Mouse (Mus musculus): ENCODE data around the gene Ccdc9b. TPM values are rescaled to one million over a fixed set of nuclear protein-coding genes. Genes with fewer than 3 reads are reported as not detected.

Ccdc9b gene
- polyA plus RNA-seq, 1 experiment from 2014 or later: 1.4 TPM

DNA sequence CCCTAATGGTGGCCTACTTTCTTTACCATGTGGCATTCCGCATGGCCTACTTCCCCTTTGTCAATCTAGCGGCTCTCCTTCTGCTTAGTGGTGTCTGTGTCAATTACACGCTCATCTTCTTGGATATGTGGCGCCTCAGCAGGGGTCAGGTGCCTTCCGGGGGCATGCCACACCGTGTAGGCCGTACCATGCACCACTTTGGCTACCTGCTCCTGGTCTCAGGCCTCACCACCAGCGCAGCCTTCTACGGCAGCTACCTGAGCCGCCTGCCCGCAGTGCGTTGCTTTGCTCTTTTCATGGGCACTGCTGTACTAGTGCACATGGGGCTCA, 27.7 kb upstream of the Ccdc9b start:
- Histone ChIP-seq H3K27ac (replicated peaks) (no peak overlapping the region), H3K4me1 (replicated peaks) (peaks cover 12% of the 10 kb centered on the region), H3K4me2 (peak overlapping the region; percentile 42), H3K9me3 (no peaks in the 10 kb centered on the region), H3K4me3 (no peak overlapping the region), H3K36me3 (peaks cover 79% of the 10 kb centered on the region), H3K27me3 (peaks cover 38% of the 10 kb centered on the region), H3K9ac (no peak overlapping the region)
- WGBS: 51% methylated on average over 12 of the region's 12 CpGs
- ATAC-seq (ENCODE audit: low read depth): peak; percentile 51; the same call in 1 of the 2 replicates

DNA sequence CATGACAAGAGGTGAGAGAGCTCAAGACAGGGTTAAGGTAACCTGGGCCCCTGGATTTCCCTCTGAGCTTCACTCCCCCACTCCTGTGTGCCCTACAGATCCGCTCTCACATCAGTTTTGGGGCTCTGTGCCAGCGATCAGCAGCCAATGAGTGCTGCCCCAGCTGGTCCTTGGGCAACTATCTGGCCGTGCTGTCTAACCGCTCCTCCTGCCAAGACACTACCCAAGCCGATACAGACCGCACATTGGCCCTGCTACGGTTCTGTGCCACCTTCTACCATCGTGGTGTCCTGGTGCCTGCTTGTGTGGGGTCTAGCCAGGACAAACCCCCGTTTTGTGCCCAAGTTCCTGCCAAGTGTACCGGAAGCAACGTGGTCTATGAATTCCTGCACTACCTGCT, 27.0 kb upstream of the Ccdc9b start:
- Histone ChIP-seq H3K9ac (no peak overlapping the region), H3K27me3 (peaks cover 40% of the 10 kb centered on the region), H3K9me3 (no peaks in the 10 kb centered on the region), H3K27ac (replicated peaks) (no peak overlapping the region), H3K36me3 (peaks cover 85% of the 10 kb centered on the region), H3K4me3 (no peak overlapping the region), H3K4me1 (replicated peaks) (peaks cover 12% of the 10 kb centered on the region), H3K4me2 (no peak overlapping the region)
- no peak for ATAC-seq (ENCODE audit: low read depth)
- WGBS: 82% methylated on average over 11 of the region's 11 CpGs

DNA sequence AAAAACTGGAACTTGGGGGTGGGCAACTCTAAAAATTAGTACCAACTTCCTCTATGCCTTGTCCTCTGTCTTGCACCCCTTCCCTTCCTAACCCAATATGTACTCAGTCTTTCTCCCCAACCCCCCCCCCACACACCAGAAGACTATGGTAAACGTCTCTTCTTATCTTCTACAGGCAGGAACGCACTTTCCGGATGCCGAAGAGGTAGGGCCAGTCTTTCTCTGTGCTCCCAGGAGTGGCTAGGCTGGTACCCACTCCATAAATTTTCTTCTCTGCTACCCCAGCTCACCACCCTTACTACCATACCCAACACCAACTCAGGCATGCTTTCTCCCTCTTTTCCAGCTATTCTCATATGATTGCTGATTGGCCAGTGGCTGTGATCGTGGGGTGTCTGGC, 24.1 kb upstream of the Ccdc9b start:
- no peak overlapping the region for H3K4me2 ChIP-seq
- H3K27me3 ChIP-seq: peaks cover 40% of the 10 kb centered on the region
- H3K36me3 ChIP-seq: peaks cover 58% of the 10 kb centered on the region
- 84% methylated on average over 5 of the region's 5 CpGs for WGBS
- peaks cover 12% of the 10 kb centered on the region for H3K4me1 ChIP-seq (replicated peaks)
- no peak for ATAC-seq (ENCODE audit: low read depth)
- no peak overlapping the region for H3K9ac ChIP-seq
- no peaks in the 10 kb centered on the region for H3K9me3 ChIP-seq
- no peak overlapping the region for H3K27ac ChIP-seq (replicated peaks)
- H3K4me3 ChIP-seq: no peak overlapping the region

DNA sequence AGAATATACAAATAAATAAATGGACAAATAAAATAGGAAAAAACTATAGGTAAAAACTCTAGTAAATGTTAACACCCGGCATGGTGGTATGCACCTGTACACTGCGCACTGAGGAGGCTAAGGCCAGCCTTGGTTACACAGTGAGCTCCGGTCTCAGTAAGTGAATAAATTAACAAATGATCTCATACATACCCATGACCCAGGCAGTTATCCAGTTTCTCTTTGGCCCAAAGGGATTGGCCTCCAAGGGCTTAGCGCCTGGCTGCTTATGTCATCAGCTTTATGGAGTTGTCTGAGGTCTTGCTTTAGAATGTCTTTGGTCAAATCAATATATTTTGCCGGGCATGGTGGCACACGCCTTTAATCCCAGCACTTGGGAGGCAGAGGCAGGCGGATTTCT, 21.2 kb upstream of the Ccdc9b start:
- no peaks in the 10 kb centered on the region for H3K9me3 ChIP-seq
- H3K4me3 ChIP-seq: no peak overlapping the region
- H3K27me3 ChIP-seq: peaks cover 22% of the 10 kb centered on the region
- ATAC-seq (ENCODE audit: low read depth): no peak
- H3K4me2 ChIP-seq: no peak overlapping the region
- H3K27ac ChIP-seq (replicated peaks): no peak overlapping the region
- no peak overlapping the region for H3K9ac ChIP-seq
- peaks cover 21% of the 10 kb centered on the region for H3K4me1 ChIP-seq (replicated peaks)
- 91% methylated on average over 7 of the region's 7 CpGs for WGBS
- peaks cover 35% of the 10 kb centered on the region for H3K36me3 ChIP-seq

DNA sequence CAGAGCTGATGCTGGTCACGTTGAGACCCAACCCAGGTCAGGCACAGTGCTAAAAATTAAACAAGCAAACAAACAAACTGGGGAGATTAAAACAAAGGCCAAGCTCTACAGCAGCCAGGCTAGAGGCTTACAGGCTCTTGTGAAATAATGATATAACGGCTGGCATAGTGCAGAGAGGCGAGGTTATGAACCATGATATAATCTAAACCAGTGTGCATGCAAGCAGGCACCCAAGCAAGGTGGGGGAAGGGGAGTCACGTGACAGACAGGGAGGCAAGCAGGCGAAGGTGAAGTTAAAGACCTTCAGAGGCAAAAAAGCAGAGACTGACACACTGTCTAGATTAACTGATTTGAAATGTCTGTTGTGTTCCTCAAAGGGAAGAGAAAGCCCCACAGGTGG, 20.6 kb upstream of the Ccdc9b start:
- no peak for ATAC-seq (ENCODE audit: low read depth)
- 61% methylated on average over 5 of the region's 5 CpGs for WGBS

DNA sequence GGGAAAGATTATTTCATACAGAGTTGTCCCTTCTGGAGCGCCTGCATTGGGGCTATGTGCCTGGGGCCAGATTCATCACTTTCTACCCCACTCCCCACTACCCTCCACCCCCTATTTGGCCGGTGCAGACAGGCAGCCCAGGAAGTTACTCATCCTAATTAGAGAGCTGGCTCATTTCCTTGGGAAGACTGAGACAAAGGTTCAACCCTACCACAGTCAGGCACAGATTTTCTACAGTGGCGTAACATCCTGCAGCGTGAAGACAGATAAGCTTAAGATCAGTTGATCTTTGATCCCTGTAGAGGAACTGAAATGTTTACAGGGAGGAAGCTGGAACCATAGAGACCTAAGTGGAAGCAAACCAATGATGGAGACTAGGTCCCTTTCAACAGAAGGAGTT, 19.8 kb upstream of the Ccdc9b start:
- Histone ChIP-seq H3K36me3 (peaks cover 23% of the 10 kb centered on the region), H3K4me3 (no peak overlapping the region), H3K9me3 (no peaks in the 10 kb centered on the region), H3K27ac (replicated peaks) (no peak overlapping the region), H3K4me1 (replicated peaks) (peaks cover 21% of the 10 kb centered on the region), H3K27me3 (peaks cover 10% of the 10 kb centered on the region), H3K9ac (no peak overlapping the region), H3K4me2 (no peak overlapping the region)
- ATAC-seq (ENCODE audit: low read depth): no peak
- 75% methylated on average over 4 of the region's 4 CpGs for WGBS

More for the DNA sequence above, 20.6 kb upstream of the Ccdc9b start:
- Histone ChIP-seq H3K4me2 (no peak overlapping the region), H3K4me3 (no peak overlapping the region), H3K9ac (no peak overlapping the region), H3K4me1 (replicated peaks) (peaks cover 21% of the 10 kb centered on the region), H3K36me3 (peaks cover 31% of the 10 kb centered on the region), H3K27ac (replicated peaks) (no peak overlapping the region), H3K9me3 (no peaks in the 10 kb centered on the region), H3K27me3 (peaks cover 18% of the 10 kb centered on the region)

DNA sequence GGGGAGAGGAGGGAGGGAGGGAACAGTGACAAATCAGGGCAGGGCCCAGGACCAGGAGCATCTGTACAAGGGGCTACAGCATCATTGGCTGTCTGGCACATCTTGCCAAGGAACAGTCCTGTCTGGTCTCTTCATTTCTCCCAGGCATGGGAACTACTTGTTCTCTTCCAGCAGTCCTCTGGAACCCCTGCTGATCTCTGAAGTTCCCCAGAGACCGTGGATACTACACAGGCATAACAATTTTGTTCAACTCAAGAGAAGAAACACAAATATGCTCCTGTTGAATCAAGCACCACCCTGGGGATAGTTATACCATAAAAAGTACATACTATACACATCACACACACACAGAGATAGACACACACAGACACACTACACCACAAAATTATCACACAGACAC, 18.7 kb upstream of the Ccdc9b start:
- Histone ChIP-seq H3K9ac (peak overlapping the region; percentile 76), H3K27ac (replicated peaks) (no peak overlapping the region), H3K36me3 (peaks cover 11% of the 10 kb centered on the region), H3K4me3 (peak overlapping the region; percentile 47; the same call in 1 of the 2 replicates), H3K4me1 (replicated peaks) (peaks cover 21% of the 10 kb centered on the region), H3K9me3 (no peaks in the 10 kb centered on the region), H3K4me2 (peak overlapping the region; percentile 61), H3K27me3 (peaks cover 5% of the 10 kb centered on the region)
- WGBS: 44% methylated on average over 1 of the region's 1 CpGs
- no peak for ATAC-seq (ENCODE audit: low read depth)

DNA sequence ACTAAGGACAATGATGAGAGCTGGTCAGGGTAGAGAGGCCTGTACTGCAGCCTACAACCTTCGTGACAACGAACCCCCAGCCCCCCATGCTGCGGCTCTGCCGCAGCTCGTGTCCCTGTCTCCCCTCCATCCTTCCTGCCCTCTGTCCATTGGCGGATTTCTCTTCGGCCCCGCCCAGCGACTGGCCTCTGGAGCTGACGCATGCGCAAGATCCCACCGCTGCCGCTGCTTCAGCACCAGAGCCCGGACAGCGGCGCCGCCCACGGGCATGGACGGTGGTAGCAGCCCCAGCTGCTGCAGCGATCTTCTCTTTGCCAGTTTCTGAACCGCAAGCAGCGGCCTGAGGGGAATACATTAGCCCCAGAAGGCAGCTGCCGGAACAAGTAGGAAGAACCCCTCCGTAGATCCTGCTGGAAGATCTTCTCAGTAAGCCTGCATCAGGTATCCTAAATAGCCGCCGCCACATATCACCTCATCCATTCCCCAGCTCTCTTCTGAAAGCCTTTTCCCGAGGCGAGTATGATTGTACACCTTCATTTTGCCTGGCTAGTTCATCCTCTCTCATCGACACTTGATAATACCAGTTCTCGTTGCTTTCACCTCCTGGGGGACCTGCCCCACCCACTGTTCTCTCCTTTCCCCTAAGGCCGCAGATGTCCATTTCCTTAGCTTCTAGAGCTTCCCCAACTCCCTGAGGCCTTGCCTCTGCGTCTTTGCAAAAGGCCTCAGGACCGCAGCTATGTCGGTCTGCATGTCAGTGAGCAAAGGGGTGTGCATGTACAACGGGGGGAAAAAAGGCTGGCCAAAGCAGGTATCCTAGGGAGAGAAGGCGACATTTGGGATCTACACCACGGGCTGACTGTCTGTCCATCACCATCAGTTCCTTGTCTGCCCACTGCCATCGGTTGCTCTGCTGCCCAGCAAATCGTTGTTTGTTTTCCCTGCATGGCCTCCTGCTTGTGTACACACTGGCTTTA, 17.3 kb upstream of the Ccdc9b start, which contains the start of gene Disp2:
Gene Disp2, plus strand, starts transcription at position 216 of the 977 bp plus-strand sequence.
- Histone ChIP-seq H3K9me3 (no peaks in the 10 kb centered on the region), H3K27ac (replicated peaks) (peak within 1 kb of the TSS; percentile 89), H3K9ac (peak within 1 kb of the TSS; percentile 76), H3K36me3 (peaks cover 2% of the 10 kb centered on the region; the same call in 1 of the 2 replicates), H3K27me3 (no peaks in the 10 kb centered on the region), H3K4me3 (peak within 1 kb of the TSS; percentile 47), H3K4me2 (peak within 1 kb of the TSS; percentile 61), H3K4me1 (replicated peaks) (peaks cover 21% of the 10 kb centered on the region)
- 10% methylated on average over 39 of the region's 39 CpGs for WGBS
- ATAC-seq (ENCODE audit: low read depth): peak; percentile 94

DNA sequence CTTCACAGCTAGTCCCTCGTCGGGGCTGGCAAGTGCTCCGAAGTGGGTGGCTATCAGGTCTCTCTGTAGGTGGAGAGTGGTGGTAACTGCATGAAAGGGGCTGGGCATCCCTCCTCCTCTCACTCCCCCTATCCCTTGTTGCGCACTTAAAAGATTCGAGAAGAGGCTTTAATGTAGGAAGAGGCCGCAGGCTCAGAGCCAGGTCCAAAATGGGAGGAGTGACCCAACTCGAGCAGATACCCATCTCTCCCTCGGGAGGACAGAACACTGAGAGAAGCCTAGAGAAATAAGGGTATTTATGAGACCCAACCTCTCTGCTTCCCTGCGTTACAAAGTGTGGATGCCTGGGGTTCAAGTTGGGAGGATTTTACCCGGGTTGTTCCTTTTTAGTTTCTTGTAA, 16.6 kb upstream of the Ccdc9b start:
- no peaks in the 10 kb centered on the region for H3K36me3 ChIP-seq
- H3K4me1 ChIP-seq (replicated peaks): peaks cover 21% of the 10 kb centered on the region
- H3K9me3 ChIP-seq: no peaks in the 10 kb centered on the region
- peak overlapping the region; percentile 61 for H3K4me2 ChIP-seq
- ATAC-seq (ENCODE audit: low read depth): peak; percentile 56
- no peaks in the 10 kb centered on the region for H3K27me3 ChIP-seq
- H3K4me3 ChIP-seq: peak overlapping the region; percentile 47
- H3K27ac ChIP-seq (replicated peaks): peak overlapping the region; percentile 72
- WGBS: 6% methylated on average over 10 of the region's 10 CpGs
- peak overlapping the region; percentile 59 for H3K9ac ChIP-seq

DNA sequence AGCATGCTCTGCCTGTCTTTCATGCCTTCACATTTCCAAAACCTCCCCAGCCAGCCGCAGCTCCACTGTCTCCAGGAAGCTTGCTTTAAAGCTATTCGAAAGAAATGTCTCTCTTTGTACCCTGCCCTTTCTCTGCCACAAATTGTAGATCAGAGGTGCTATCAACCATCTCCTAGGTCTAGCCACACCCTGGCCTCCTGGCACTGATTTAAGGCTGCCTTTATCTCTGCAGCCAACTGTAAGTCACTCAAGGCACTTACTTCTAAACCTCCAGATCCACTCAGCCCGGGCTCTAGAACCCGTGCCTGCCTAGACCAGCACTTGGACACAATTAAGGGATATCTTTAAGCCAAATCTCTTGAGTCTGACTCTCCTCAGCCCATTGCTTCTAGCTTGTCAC, 16.0 kb upstream of the Ccdc9b start:
- Histone ChIP-seq H3K4me1 (replicated peaks) (peaks cover 21% of the 10 kb centered on the region), H3K36me3 (no peaks in the 10 kb centered on the region), H3K9me3 (no peaks in the 10 kb centered on the region), H3K4me2 (no peak overlapping the region), H3K4me3 (no peak overlapping the region), H3K27ac (replicated peaks) (0 out of 2 replicates have a peak overlapping the region, but pooled peaks have one; percentile 72), H3K27me3 (no peaks in the 10 kb centered on the region), H3K9ac (no peak overlapping the region)
- ATAC-seq (ENCODE audit: low read depth): no peak
- WGBS: 76% methylated on average over 4 of the region's 4 CpGs

DNA sequence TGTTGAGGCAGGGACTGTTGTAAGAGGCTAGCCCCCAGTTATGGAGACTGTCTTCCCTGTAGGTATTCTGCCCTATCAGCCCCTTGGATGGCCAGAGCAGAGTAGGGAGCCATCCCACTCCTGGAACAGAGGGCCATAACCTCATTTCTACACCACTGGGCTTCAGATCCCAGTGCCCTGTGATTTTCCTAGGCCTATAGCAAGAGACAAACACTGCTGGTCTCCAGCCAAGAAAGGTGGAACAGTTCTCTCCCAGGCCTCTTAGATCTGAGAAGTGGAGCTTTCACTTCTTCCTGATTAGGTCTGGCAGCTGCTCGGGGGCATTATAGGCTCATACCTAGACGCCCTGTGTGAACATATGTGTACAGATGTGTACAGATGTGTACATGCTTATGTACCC, 13.8 kb upstream of the Ccdc9b start:
- no peak for ATAC-seq (ENCODE audit: low read depth)
- WGBS: 78% methylated on average over 2 of the region's 2 CpGs
- Histone ChIP-seq H3K27me3 (peaks cover 6% of the 10 kb centered on the region; the same call in 1 of the 2 replicates), H3K9ac (no peak overlapping the region), H3K9me3 (no peaks in the 10 kb centered on the region), H3K4me2 (no peak overlapping the region), H3K27ac (replicated peaks) (no peak overlapping the region), H3K4me1 (replicated peaks) (peaks cover 21% of the 10 kb centered on the region), H3K36me3 (no peaks in the 10 kb centered on the region), H3K4me3 (no peak overlapping the region)

DNA sequence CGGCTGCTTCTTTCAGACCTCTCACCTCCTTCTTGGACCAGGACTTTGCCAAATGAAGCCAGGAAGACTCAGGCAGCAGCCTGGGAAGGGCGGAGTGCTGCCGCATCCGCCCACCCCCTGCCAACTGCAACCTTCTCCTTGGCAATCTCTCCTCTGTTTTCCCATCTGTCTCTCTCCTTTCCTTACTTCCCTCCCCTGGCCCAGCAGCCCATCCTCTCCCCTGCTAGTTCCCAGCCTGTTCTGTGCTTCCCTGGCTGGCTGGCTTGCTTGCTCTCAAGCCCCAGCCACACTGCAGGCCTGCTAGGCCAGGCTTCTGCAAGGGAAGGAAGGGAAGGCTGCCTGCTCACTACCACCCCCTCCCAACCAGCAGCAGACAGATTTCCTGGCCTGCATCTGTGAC, 13.4 kb upstream of the Ccdc9b start:
- H3K36me3 ChIP-seq: no peaks in the 10 kb centered on the region
- H3K27me3 ChIP-seq: peaks cover 6% of the 10 kb centered on the region; the same call in 1 of the 2 replicates
- H3K4me2 ChIP-seq: no peak overlapping the region
- no peak overlapping the region for H3K4me3 ChIP-seq
- H3K27ac ChIP-seq (replicated peaks): no peak overlapping the region
- no peak for ATAC-seq (ENCODE audit: low read depth)
- 85% methylated on average over 3 of the region's 4 CpGs for WGBS
- H3K9ac ChIP-seq: no peak overlapping the region
- no peaks in the 10 kb centered on the region for H3K9me3 ChIP-seq
- peaks cover 18% of the 10 kb centered on the region for H3K4me1 ChIP-seq (replicated peaks)

Data from neural tube, embryonic 13.5 days (tissue).